9 mouse cellular contexts compared by ENCODE assay signal in genomic region chr11:97152662-97153287, GRCm38 (mm10). TPM values are rescaled to one million over a fixed set of nuclear protein-coding genes. Genes with fewer than 3 reads are reported as not detected.
DNase-seq lines count a peak whose midpoint lies in the region; ATAC-seq and TF ChIP-seq lines count a peak whose summit lies in the region.
"Had no signal": no experiment of that assay in that cellular context is flagged by ENCODE, and none has a peak within 500 bp of the region (broad histone marks: within the 10 kb centered on the region; RNA-seq: fewer than 3 reads in every experiment).

No protein-coding gene starts in this region.

- no peak overlapping the region for H3K27ac ChIP-seq in kidney, embryonic 16.5 days (ENCODE audit: low read length)
- H3K27ac ChIP-seq in forebrain, embryonic 13.5 days, result no peak overlapping the region
- H3K27ac ChIP-seq in midbrain, postnatal 0 days (ENCODE audit: low read depth, low read length), result no peak overlapping the region

- H3K4me1 ChIP-seq in kidney, embryonic 16.5 days (ENCODE audit: insufficient read depth, low read length), result peaks cover 33% of the 10 kb centered on the region
- H3K4me1 ChIP-seq in forebrain, embryonic 13.5 days, result peaks cover 40% of the 10 kb centered on the region
- peaks cover 15% of the 10 kb centered on the region for H3K4me1 ChIP-seq in midbrain, postnatal 0 days (ENCODE audit: insufficient read depth, low read length)

- peaks cover 17% of the 10 kb centered on the region for H3K36me3 ChIP-seq in kidney, embryonic 16.5 days (ENCODE audit: insufficient read depth, low read length)
- H3K36me3 ChIP-seq in forebrain, embryonic 13.5 days (ENCODE audit: poor library complexity, severe bottlenecking), result peaks cover 39% of the 10 kb centered on the region
- peaks cover 12% of the 10 kb centered on the region; the same call in 1 of the 2 replicates for H3K36me3 ChIP-seq in midbrain, postnatal 0 days (ENCODE audit: insufficient read depth, low read length)

- WGBS in kidney, embryonic 16.5 days, result 24% methylated on average over 10 of the region's 10 CpGs
- 16% methylated on average over 10 of the region's 10 CpGs for WGBS in forebrain, embryonic 13.5 days
- WGBS in midbrain, postnatal 0 days, result 16% methylated on average over 10 of the region's 10 CpGs

- no peak overlapping the region for H3K4me2 ChIP-seq in kidney, embryonic 16.5 days (replicated peaks; ENCODE audit: low read depth, low read length)
- peak overlapping the region; percentile 83; the same call in 1 of the 2 replicates for H3K4me2 ChIP-seq in forebrain, embryonic 13.5 days
- H3K4me2 ChIP-seq in midbrain, postnatal 0 days (ENCODE audit: low read depth, low read length, poor library complexity, severe bottlenecking), result peak overlapping the region; percentile 75

- H3K9me3 ChIP-seq in kidney, embryonic 16.5 days (ENCODE audit: low read length), result no peaks in the 10 kb centered on the region
- no peaks in the 10 kb centered on the region for H3K9me3 ChIP-seq in forebrain, embryonic 13.5 days (replicated peaks)
- no peaks in the 10 kb centered on the region for H3K9me3 ChIP-seq in midbrain, postnatal 0 days (ENCODE audit: low read length)
- H3K9me3 ChIP-seq: embryonic facial prominence, embryonic 15.5 days had no signal

- H3K9ac ChIP-seq in kidney, embryonic 16.5 days (replicated peaks; ENCODE audit: low read length), result no peak overlapping the region
- peak overlapping the region; percentile 81; the same call in 1 of the 2 replicates for H3K9ac ChIP-seq in forebrain, embryonic 13.5 days
- no peak overlapping the region for H3K9ac ChIP-seq in midbrain, postnatal 0 days (replicated peaks; ENCODE audit: low read length, poor library complexity, severe bottlenecking)
- H3K9ac ChIP-seq: embryonic facial prominence, embryonic 15.5 days had no signal

- H3K27me3 ChIP-seq in kidney, embryonic 16.5 days (ENCODE audit: insufficient read depth, low read length), result 0 out of 2 replicates have a peak, but pooled peaks cover 3% of the 10 kb centered on the region
- peaks cover 14% of the 10 kb centered on the region; the same call in 1 of the 2 replicates for H3K27me3 ChIP-seq in forebrain, embryonic 13.5 days
- no peaks in the 10 kb centered on the region for H3K27me3 ChIP-seq in midbrain, postnatal 0 days (ENCODE audit: insufficient read depth, low read length)
- H3K27me3 ChIP-seq: embryonic facial prominence, embryonic 15.5 days had no signal

- no peak overlapping the region for H3K4me3 ChIP-seq in kidney, embryonic 16.5 days (ENCODE audit: low read length)
- H3K4me3 ChIP-seq in forebrain, embryonic 13.5 days, result no peak overlapping the region
- 0 out of 2 replicates have a peak overlapping the region, but pooled peaks have one; percentile 1 for H3K4me3 ChIP-seq in midbrain, postnatal 0 days (ENCODE audit: low read depth, low read length)

- ATAC-seq in kidney, embryonic 16.5 days (ENCODE audit: low FRiP score, low TSS enrichment), result no peak
- no peak for ATAC-seq in forebrain, embryonic 13.5 days
- no peak for ATAC-seq in midbrain, postnatal 0 days (ENCODE audit: low FRiP score)

- TF ChIP-seq CTCF in midbrain, postnatal 0 days (IDR thresholded peaks at IDR 0.05), result peak; percentile 38; the same call in 1 of the 2 replicates

- peak; percentile 37 for DNase-seq in kidney, postnatal 10 days
- DNase-seq in adrenal gland, adult 18-20 months (ENCODE audit: low spot score in 2 of 2), result peak; percentile 42 to 44
- no peak for DNase-seq in midbrain, postnatal 0 days (ENCODE audit: low spot score)
- DNase-seq in spleen, postnatal 10 days (ENCODE audit: low spot score in 2 of 2), result no peak
- DNase-seq in layer of hippocampus, adult 8-10 months (ENCODE audit: low spot score in 2 of 2), result no peak
- no peak for DNase-seq in layer of hippocampus, postnatal 36 days

RNA-seq across cellular contexts. Expression of gene Tbkbp1, which starts 1.5 kb away (rescaled TPM):
- polyA plus RNA-seq in kidney, embryonic 16.5 days (2015; fragmentation: Nextera tagmentation; extraction: Ambion mirVana), result 4.0 TPM in 2 replicates
- total RNA-seq in adrenal gland, adult 18-20 months (2021), result 10 to 100 TPM; 11.7 to 16.2 TPM
- 4.5 and 5.0 TPM in 2 replicates for polyA plus RNA-seq in forebrain, embryonic 13.5 days (2015; fragmentation: Nextera tagmentation; extraction: Ambion mirVana)
- total RNA-seq in midbrain, postnatal 0 days (2014; rRNA removed), result 43.9 and 45.3 TPM in 2 replicates
- polyA plus RNA-seq in midbrain, postnatal 0 days (2015; fragmentation: Nextera tagmentation; extraction: Ambion mirVana), result 9.5 and 10.3 TPM in 2 replicates
- total RNA-seq in layer of hippocampus, adult 8-10 months (2022), result 10 to 100 TPM; 85.9 to 92.0 (median 89.4) TPM
- total RNA-seq in layer of hippocampus, postnatal 36 days (2021), result 10 to 100 TPM; 83.8 to 94.3 TPM

RNA-seq across cellular contexts. Expression of gene Kpnb1, which starts 34.9 kb away (rescaled TPM):
- 51.0 and 54.6 TPM in 2 replicates for polyA plus RNA-seq in kidney, embryonic 16.5 days (2015; fragmentation: Nextera tagmentation; extraction: Ambion mirVana)
- 100 to 1,000 TPM; 104 to 120 TPM for total RNA-seq in adrenal gland, adult 18-20 months (2021)
- polyA plus RNA-seq in forebrain, embryonic 13.5 days (2015; fragmentation: Nextera tagmentation; extraction: Ambion mirVana), result 50.5 and 61.8 TPM in 2 replicates
- total RNA-seq in midbrain, postnatal 0 days (2014; rRNA removed), result 104 and 118 TPM in 2 replicates
- polyA plus RNA-seq in midbrain, postnatal 0 days (2015; fragmentation: Nextera tagmentation; extraction: Ambion mirVana), result 23.0 and 25.0 TPM in 2 replicates
- total RNA-seq in layer of hippocampus, adult 8-10 months (2022), result 100 to 1,000 TPM; 126 to 131 (median 130) TPM
- total RNA-seq in layer of hippocampus, postnatal 36 days (2021), result 100 to 1,000 TPM; 128 to 132 TPM

RNA-seq across cellular contexts. Expression of gene Tbx21, which starts 37.6 kb away (rescaled TPM):
- 0.14 and 0.24 TPM in 2 replicates for polyA plus RNA-seq in kidney, embryonic 16.5 days (2015; fragmentation: Nextera tagmentation; extraction: Ambion mirVana)
- total RNA-seq in adrenal gland, adult 18-20 months (2021), result under 1 TPM; 0.27 to 0.54 TPM
- polyA plus RNA-seq in forebrain, embryonic 13.5 days (2015; fragmentation: Nextera tagmentation; extraction: Ambion mirVana), result 0.27 and 0.31 TPM in 2 replicates
- total RNA-seq in midbrain, postnatal 0 days (2014; rRNA removed), result 0.11 and 0.24 TPM in 2 replicates
- 0.14 and 0.15 TPM in 2 replicates for polyA plus RNA-seq in midbrain, postnatal 0 days (2015; fragmentation: Nextera tagmentation; extraction: Ambion mirVana)
- total RNA-seq in layer of hippocampus, adult 8-10 months (2022), result under 1 TPM in 1 of 4 experiments, not detected in 3; 0.18 TPM
- total RNA-seq in layer of hippocampus, postnatal 36 days (2021), result under 1 TPM in 1 of 2 experiments, not detected in 1; 0.15 TPM

Comparison
In these comparisons a context has a peak if more than half of its experiments do, and no peak if none do; other contexts are left out.
1. DNase-seq: peak in kidney, postnatal 10 days (single experiment) and adrenal gland, adult 18-20 months (2 of 2); none in midbrain, postnatal 0 days (single experiment), spleen, postnatal 10 days (0 of 2), layer of hippocampus, adult 8-10 months (0 of 2) and layer of hippocampus, postnatal 36 days (0 of 2).